Comparison of ENCODE assay signal across 1 mouse cellular context in genomic region chr10:80321014-80321669, GRCm38 (mm10).
TF ChIP-seq lines count a peak whose summit lies in the region.

No protein-coding gene starts in this region.

TF ChIP-seq in C2C12, 6 proteins besides CTCF, POLR2A, EP300 and RAD21 (continued from another document):
- TF ChIP-seq MYOD1 (IDR thresholded peaks at IDR 0.05; ENCODE audit: control insufficient read depth, insufficient read length, low read depth) = no peak
- TF ChIP-seq CEBPB (IDR thresholded peaks at IDR 0.05; ENCODE audit: low read depth) = no peak
- TF ChIP-seq MYOG (IDR thresholded peaks at IDR 0.05; ENCODE audit: control insufficient read depth, extremely low read depth, insufficient read length) = no peak
